Mouse (Mus musculus) G1E-ER4 (cell line): ENCODE measurements around the gene Mef2c. TPM values are rescaled to one million over a fixed set of nuclear protein-coding genes. Genes with fewer than 3 reads are reported as not detected.

Experiments used
- GATA1 ChIP-seq: IDR thresholded peaks from one replicate; pipeline ENCODE4 v1.8.0; 2012; ENCODE audit warnings: low read length, inconsistent platforms
- polyA plus RNA-seq: library from polyadenylated mRNA; stranded (reverse); fragments of >175 nt; gene quantifications from 2 replicates; pipeline ENCODE4 v1.2.3, GENCODE M21; 2012

The Mef2c gene
- polyA plus RNA-seq, 1 experiment, result 1.2 TPM

DNA sequence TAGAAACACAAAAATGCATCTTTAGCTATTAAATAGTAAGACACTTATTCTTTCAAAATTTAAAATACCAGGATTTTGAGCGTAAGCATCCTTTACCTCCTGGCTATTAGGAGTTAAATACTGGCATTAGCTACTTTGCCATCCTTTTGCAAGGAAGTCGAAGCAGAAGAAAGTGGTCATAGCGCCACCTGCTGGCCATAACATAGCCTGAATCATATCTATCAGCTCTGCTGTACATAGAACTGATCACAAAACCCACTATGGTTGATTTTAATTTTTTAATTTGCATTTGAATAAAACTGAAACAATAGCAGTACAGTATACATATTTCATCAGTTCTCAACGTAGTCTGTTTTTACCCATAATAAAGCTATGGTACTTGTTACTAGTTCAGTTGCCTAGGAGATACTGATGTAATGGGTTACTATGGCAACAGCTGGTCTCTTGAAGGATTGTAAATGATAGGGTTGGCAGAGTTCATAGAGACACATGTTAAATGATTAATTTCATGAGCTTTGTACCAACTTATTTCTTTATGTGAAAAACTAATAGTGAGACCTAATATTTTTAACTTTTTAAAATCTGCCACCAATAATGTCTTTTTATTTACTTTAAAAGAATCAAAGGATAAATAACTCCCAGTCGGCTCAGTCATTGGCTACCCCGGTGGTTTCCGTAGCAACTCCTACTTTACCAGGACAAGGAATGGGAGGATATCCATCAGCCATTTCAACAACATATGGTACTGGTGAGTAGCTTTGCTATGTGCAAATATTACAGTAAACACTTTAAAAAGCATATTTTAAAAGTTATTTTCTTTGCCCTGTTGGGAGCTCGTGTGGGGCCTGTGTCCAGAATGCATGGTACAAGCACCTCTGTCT lies 151.3 kb downstream of the Mef2c start:
- no peak for TF ChIP-seq GATA1

DNA sequence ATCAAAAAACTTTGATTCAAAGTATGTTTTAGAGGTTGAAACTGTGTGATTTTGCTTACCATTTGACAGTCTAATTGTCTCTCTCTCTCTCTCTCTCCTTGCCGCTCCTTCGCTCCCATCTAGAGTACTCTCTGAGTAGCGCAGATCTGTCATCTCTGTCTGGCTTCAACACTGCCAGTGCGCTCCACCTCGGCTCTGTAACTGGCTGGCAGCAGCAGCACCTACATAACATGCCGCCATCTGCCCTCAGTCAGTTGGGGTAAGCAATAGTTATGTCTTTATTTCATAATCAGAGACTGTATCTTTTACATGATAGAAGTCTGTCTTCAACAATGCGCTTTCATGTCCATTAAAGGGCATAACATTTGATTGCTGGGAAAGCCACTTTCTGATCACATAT lies 152.3 kb downstream of the Mef2c start:
- no peak for TF ChIP-seq GATA1

DNA sequence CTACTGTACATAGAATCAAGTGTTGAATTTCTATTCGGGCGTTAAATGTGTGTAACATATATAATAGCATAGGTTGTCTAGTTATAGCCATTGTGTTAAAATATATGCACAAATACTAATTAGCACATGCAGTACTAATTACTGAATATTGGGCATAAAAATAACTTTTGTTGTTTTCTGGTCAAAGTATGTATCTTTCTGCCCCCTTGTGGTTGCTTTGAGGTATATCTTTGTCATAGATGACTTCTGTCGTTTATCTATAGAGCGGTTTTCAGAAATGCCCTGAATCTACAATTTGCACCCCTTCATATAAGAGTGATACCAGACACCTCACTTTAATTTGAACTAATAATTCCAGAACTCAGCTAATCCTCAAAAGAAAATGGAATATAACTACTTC lies 152.9 kb downstream of the Mef2c start:
- no peak for TF ChIP-seq GATA1

DNA sequence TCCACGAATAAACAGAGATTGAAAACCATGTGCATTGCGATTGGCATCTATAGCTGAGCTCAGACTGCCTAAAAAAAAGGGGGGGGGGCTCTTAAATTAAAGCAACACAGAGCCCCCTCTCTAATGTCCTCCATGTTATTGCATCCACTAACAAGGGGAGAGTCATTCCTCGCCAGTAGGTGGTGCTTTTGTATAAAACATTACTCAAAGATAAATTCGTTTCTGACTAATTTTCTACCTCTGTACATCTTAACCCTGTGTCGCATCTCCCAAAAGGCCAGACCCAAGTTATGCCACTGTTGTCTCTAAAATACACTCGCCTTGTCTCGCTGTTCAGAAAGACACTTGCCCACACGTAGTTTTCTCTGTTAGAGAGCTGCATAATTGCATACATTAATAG lies 156.9 kb downstream of the Mef2c start:
- TF ChIP-seq GATA1, result no peak

DNA sequence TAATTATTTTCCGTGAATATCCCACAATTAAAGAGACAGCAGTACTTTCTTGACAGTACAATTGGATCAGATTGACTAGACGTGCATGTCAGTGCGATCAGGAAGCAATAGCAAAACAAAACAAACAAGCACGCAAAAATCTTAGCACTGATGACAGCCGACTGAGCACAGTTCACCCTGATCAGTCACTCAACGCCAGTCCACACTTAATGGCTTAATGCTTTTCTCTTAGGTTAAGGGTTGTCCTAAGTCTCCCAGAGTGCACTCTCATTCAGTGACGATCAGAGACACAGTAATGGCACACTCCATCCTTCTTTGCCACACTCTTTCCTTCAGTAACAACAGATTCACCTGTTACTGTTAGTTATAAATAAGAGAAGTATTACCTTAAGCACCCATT lies 157.3 kb downstream of the Mef2c start:
- no peak for TF ChIP-seq GATA1

GRCm38 (mm10) chr13:83662089-83662551 lies 158.3 kb downstream of the Mef2c start:
- no peak for TF ChIP-seq GATA1

DNA sequence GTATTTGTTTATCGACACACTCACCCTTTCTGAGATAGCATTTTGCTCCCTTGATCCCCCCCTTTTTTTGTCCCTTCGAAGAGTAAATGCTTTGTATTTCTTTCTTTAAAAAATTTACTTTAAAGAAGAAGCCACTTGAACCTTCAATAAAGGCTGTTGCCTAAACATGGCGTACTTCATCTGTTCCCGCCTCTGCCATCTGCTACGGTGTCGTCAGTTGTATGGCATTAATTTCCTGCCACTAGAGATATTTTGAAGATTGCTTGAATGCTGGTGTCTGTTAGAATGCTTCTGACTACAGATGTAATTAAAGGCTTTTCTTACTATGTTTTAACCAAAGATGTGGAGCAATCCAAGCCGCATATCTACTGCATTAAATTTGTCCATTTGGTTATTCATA lies 162.3 kb downstream of the Mef2c start:
- no peak for TF ChIP-seq GATA1

GRCm38 (mm10) chr13:83667051-83667450 lies 163.2 kb downstream of the Mef2c start:
- TF ChIP-seq GATA1, result no peak

- TF ChIP-seq GATA1, result no peak
Measured at GRCm38 (mm10) chr13:83707611-83708010, 203.8 kb downstream of the Mef2c start.

DNA sequence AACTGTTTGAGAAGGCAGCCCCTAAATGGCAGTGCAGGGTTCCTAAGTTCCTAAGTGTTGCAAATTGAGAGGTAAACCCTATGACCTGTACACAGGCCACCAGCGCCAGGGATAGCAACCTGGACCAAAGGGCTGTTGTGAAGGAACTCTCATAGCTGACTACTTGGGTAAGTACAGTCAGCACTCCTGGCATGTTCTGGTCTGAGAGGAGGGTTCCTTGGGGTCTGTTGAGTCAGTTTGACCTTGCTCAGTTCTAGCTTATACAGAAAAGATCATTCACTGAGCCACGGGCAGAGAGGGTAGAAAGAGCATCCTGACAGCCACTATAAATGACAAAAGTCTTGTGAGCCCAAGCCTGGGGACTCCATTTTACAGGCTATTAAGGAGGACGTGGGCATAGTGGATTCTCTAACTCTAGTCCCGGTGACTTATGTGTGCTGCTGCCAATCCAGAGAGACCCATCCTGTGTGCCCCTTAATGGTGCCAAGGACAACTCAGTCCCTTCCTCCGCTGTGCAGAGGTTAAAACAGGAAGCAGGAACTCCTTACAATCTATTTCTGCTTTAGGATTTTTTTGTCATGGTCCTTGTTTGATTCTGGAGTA lies 209.0 kb downstream of the Mef2c start:
- no peak for TF ChIP-seq GATA1

DNA sequence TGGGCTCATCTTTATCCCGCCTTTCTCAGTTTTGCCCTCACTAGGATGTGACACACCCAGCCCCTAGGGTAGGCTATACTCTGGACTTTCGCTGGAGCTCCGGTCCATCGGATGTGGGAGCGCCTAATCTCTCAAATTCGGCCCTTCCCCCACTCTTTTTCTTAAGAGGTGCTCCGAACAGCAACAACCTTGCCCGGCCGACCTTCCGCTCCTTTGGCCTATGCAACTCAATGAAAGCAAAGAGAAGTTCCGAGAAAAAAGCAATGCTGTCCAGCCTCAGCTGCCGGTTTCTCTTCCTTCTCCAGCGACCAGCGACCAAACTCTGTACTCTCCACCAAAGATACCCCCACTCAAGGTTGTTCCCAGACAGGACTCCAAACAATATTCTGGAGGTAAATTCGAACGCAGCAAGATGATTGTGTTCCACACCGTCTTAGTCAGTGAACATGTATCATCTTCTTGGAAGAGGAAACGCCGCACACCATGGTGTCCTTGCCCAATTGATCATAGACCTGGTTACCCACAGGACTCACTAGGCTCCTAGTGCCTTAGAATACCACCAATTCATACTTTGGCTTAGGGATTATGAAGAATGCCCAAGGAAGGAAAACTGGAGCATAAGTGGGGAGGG lies 209.9 kb downstream of the Mef2c start:
- no peak for TF ChIP-seq GATA1

DNA sequence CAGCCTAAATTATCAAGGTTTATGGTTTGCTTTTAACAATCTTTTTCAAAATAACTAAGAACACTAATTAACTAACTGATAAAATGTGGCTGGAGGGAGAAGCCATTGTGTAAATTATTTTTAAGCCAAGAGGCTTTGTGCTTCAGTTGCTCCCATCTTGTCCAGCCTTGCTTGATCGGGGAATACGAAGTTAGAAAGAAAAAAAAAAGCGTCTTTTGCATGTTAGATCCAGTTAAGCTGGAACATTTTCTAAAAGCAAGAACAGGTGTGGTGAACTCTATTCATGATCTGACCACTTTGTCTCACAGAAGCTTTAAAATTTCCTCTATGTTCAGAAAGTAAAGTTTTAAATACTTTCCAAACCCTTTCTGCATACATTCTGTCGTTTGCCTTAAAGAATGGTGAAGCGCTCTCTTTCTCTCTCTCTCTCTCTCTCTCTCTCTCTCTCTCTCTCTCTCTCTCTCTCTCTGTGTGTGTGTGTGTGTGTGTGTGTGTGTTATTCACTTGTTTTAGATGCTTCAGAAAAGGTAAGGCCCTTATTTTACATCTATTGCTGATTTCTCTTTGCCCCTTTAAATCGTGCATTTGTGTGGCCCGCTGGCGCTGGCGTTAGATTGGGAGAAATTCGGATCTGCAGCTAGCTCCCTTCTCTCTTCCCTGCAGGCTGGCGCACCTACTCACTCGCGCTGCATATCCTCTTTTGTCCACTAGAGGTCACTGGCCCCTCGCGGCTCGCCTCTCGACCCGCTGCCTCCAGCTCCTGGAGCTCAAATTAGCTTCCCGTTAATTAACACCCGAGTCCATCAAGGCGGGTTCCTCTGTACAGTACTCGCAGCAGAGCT lies 210.9 kb downstream of the Mef2c start:
- TF ChIP-seq GATA1, result no peak

DNA sequence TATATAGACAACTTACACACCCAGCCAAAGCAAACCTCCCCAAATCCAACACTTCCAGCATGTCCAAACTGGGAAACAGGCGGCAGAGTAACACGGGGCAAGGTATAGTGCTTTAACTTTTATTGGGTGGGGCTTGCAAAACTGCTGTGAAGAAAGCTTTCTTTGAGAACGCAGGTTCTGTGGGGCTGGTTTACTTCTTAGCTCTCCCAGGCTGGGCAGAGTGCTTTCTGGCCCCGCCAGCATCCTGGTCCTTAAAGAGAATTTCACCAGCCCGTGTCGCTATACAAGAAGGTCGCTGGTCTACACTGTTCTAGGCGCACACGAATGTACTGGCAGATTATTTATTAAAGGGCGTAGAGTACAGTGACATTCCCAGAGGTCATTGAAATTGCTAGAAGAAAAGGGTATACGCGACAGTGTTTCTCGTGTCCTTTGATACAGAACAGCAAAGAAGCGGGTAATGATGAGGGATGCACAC lies 211.5 kb downstream of the Mef2c start:
- no peak for TF ChIP-seq GATA1

GRCm38 (mm10) chr13:83715971-83716615 lies 212.3 kb downstream of the Mef2c start:
- no peak for TF ChIP-seq GATA1
